Mouse (Mus musculus): Measurements from ENCODE around the gene Tent5b. TPM values are rescaled to one million over a fixed set of nuclear protein-coding genes. Genes with fewer than 3 reads are reported as not detected.

Tent5b gene
- polyA plus RNA-seq, 1 experiment from 2014 or later: 0.60 TPM

Other genes starting within 250 kb of the Tent5b start
- gene Map3k6, start 239.3 kb upstream of the Tent5b start, polyA plus RNA-seq (2016; fragmentation: Nextera tagmentation; extraction: Ambion mirVana): 1.9 and 2.8 TPM in 2 replicates
- gene Sytl1, start 217.0 kb upstream of the Tent5b start, polyA plus RNA-seq (2016; fragmentation: Nextera tagmentation; extraction: Ambion mirVana): 1.3 and 1.8 TPM in 2 replicates
- gene Tmem222, start 202.3 kb upstream of the Tent5b start, polyA plus RNA-seq (2016; fragmentation: Nextera tagmentation; extraction: Ambion mirVana): 79.9 and 85.5 TPM in 2 replicates
- 24.2 and 26.1 TPM in 2 replicates for gene Wdtc1, start 126.7 kb upstream of the Tent5b start, polyA plus RNA-seq (2016; fragmentation: Nextera tagmentation; extraction: Ambion mirVana)
- gene Slc9a1, start 110.4 kb upstream of the Tent5b start, polyA plus RNA-seq (2016; fragmentation: Nextera tagmentation; extraction: Ambion mirVana): 9.0 and 9.2 TPM in 2 replicates
- gene Trnp1, start 18.4 kb downstream of the Tent5b start, polyA plus RNA-seq (2016; fragmentation: Nextera tagmentation; extraction: Ambion mirVana): 1.9 and 2.3 TPM in 2 replicates
- 0.57 and 0.89 TPM in 2 replicates for gene Kdf1, start 38.8 kb downstream of the Tent5b start, polyA plus RNA-seq (2016; fragmentation: Nextera tagmentation; extraction: Ambion mirVana)
- gene Nudc, start 65.9 kb downstream of the Tent5b start, polyA plus RNA-seq (2016; fragmentation: Nextera tagmentation; extraction: Ambion mirVana): 370 and 391 TPM in 2 replicates
- not detected in 2 replicates for gene Nr0b2, start 73.2 kb downstream of the Tent5b start, polyA plus RNA-seq (2016; fragmentation: Nextera tagmentation; extraction: Ambion mirVana)
- 10.9 and 11.5 TPM in 2 replicates for gene Gpatch3, start 94.6 kb downstream of the Tent5b start, polyA plus RNA-seq (2016; fragmentation: Nextera tagmentation; extraction: Ambion mirVana)
- gene Gpn2, start 104.2 kb downstream of the Tent5b start, polyA plus RNA-seq (2016; fragmentation: Nextera tagmentation; extraction: Ambion mirVana): 23.0 and 25.3 TPM in 2 replicates
- gene Sfn, start 122.0 kb downstream of the Tent5b start, polyA plus RNA-seq (2016; fragmentation: Nextera tagmentation; extraction: Ambion mirVana): 6.7 and 9.5 TPM in 2 replicates
- gene Zdhhc18, start 170.0 kb downstream of the Tent5b start, polyA plus RNA-seq (2016; fragmentation: Nextera tagmentation; extraction: Ambion mirVana): 4.1 and 4.7 TPM in 2 replicates
- gene Pigv, start 192.5 kb downstream of the Tent5b start, polyA plus RNA-seq (2016; fragmentation: Nextera tagmentation; extraction: Ambion mirVana): 18.3 and 19.1 TPM in 2 replicates

Data from midbrain, embryonic 12.5 days (tissue).